Mouse (Mus musculus) T-helper 17 cell (primary cell): ENCODE data around the gene AC124502.3.

Experiments used
- in situ Hi-C, 2 experiments: fragments of 300-600 bp; cut with MboI, MseI; formaldehyde crosslinking; loops; 1 replicate in 1 of 2; 2 replicates in 1 of 2; pipeline ENCODE4 v1.15.1; 2025; ENCODE audit warnings: high pct_unique_total_duplicates in 2 of 2

Gene AC124502.3

GRCm38 (mm10) chr19:5058801-5059771, 20.4 kb downstream of the AC124502.3 start:
- in situ Hi-C loops, result no loop called here

- in situ Hi-C loops, result no loop called here
These were observed 22.0 kb downstream of the AC124502.3 start for GRCm38 (mm10) chr19:5060365-5061330.

GRCm38 (mm10) chr19:5062041-5062440, 23.4 kb downstream of the AC124502.3 start:
- in situ Hi-C loops, result no loop called here

- in situ Hi-C loops, result no loop called here
These were observed 23.8 kb downstream of the AC124502.3 start for GRCm38 (mm10) chr19:5062446-5062845.

GRCm38 (mm10) chr19:5065104-5065503, 26.4 kb downstream of the AC124502.3 start:
- in situ Hi-C loops, result no loop called here

GRCm38 (mm10) chr19:5067040-5067799, 28.5 kb downstream of the AC124502.3 start:
- in situ Hi-C loops, result no loop called here

GRCm38 (mm10) chr19:5067867-5068569, 29.3 kb downstream of the AC124502.3 start, which contains the start of gene Cd248:
Cd248 (plus strand) TSS chr19:5068078.
- in situ Hi-C loops, result no loop called here

- in situ Hi-C loops, result no loop called here
These were observed 30.0 kb downstream of the AC124502.3 start for GRCm38 (mm10) chr19:5068570-5069234.

- in situ Hi-C loops, result no loop called here
These were observed 30.8 kb downstream of the AC124502.3 start for GRCm38 (mm10) chr19:5069486-5069885.

GRCm38 (mm10) chr19:5069978-5070377, 31.3 kb downstream of the AC124502.3 start:
- in situ Hi-C loops, result no loop called here

- in situ Hi-C loops, result no loop called here
These were observed 32.4 kb downstream of the AC124502.3 start for GRCm38 (mm10) chr19:5071077-5071476.

GRCm38 (mm10) chr19:5071545-5072369, 33.1 kb downstream of the AC124502.3 start:
- in situ Hi-C loops, result no loop called here

- in situ Hi-C loops, result no loop called here
These were observed 33.8 kb downstream of the AC124502.3 start for GRCm38 (mm10) chr19:5072389-5073019.

GRCm38 (mm10) chr19:5073028-5073427, 34.3 kb downstream of the AC124502.3 start:
- in situ Hi-C loops, result no loop called here

- in situ Hi-C loops, result no loop called here
These were observed 34.8 kb downstream of the AC124502.3 start for GRCm38 (mm10) chr19:5073518-5073917.

GRCm38 (mm10) chr19:5079279-5079678, 40.6 kb downstream of the AC124502.3 start:
- in situ Hi-C loops, result no loop called here

GRCm38 (mm10) chr19:5082005-5082404, 43.3 kb downstream of the AC124502.3 start:
- in situ Hi-C loops, result no loop called here

GRCm38 (mm10) chr19:5082596-5082995, 43.9 kb downstream of the AC124502.3 start:
- in situ Hi-C loops, result no loop called here
